Mouse (Mus musculus) midbrain, embryonic 11.5 days (tissue): ENCODE measurements at regions not wholly inside any gene's neighbourhood (a gene's known extent, or its start where the extent isn't known, plus 50 kb on each side); places are given as distances from the start of the nearest gene placed in this dataset.

Experiments
- ATAC-seq: fragments of 200-750 bp; cut with Nextera tagmentation; 2 replicates; pipeline ENCODE4 v1.8.0; 2017; ENCODE audit warnings: moderate TSS enrichment, moderate library complexity; ENCODE audit not compliant: low FRiP score
- DNase-seq: peaks from one replicate; pipeline ENCODE4 v3.0.0; 2015; ENCODE audit warnings: low spot score; ENCODE audit errors: missing footprints
- H3K27ac ChIP-seq: fragments of 300-500 bp; sonication (generic); 2 replicates; pipeline ENCODE4 v1.5.1; 2014; ENCODE audit warnings: low read depth, low read length
- H3K27me3 ChIP-seq: fragments of 300-500 bp; sonication (generic); 2 replicates; pipeline ENCODE4 v1.6.1; 2014; ENCODE audit warnings: mild to moderate bottlenecking, low read length, moderate library complexity, mixed read lengths; ENCODE audit not compliant: control insufficient read depth, insufficient read depth
- H3K36me3 ChIP-seq: fragments of 300-500 bp; sonication (generic); 2 replicates; pipeline ENCODE4 v1.6.1; 2014; ENCODE audit warnings: mild to moderate bottlenecking, low read length, moderate library complexity, mixed read lengths; ENCODE audit not compliant: control insufficient read depth, insufficient read depth
- H3K4me1 ChIP-seq: fragments of 300-500 bp; sonication (generic); 2 replicates; pipeline ENCODE4 v1.6.1; 2014; ENCODE audit warnings: low read length; ENCODE audit not compliant: control insufficient read depth, insufficient read depth
- H3K4me2 ChIP-seq: fragments of 300-500 bp; sonication (generic); 2 replicates; pipeline ENCODE4 v1.6.1; 2014; ENCODE audit warnings: mild to moderate bottlenecking, moderate library complexity
- H3K4me3 ChIP-seq: fragments of 300-500 bp; sonication (generic); 2 replicates; pipeline ENCODE4 v1.5.1; 2014; ENCODE audit warnings: low read depth, low read length
- H3K9ac ChIP-seq: fragments of 300-500 bp; sonication (generic); 2 replicates; pipeline ENCODE4 v1.6.1; 2014; ENCODE audit warnings: low read length
- H3K9me3 ChIP-seq: fragments of 300-500 bp; sonication (generic); 2 replicates; pipeline ENCODE4 v1.6.1; 2016; ENCODE audit warnings: low read length; ENCODE audit not compliant: control insufficient read depth
- WGBS: fragments of 180-500 bp; shearing (Covaris S2); extraction: QIAGEN DNeasy Blood & Tissue Kit; methylation state at CpG from one replicate; pipeline ENCODE4 v1.1.7; 2014; 5-methylcytosine and 5-hydroxymethylcytosine counted together

DNA sequence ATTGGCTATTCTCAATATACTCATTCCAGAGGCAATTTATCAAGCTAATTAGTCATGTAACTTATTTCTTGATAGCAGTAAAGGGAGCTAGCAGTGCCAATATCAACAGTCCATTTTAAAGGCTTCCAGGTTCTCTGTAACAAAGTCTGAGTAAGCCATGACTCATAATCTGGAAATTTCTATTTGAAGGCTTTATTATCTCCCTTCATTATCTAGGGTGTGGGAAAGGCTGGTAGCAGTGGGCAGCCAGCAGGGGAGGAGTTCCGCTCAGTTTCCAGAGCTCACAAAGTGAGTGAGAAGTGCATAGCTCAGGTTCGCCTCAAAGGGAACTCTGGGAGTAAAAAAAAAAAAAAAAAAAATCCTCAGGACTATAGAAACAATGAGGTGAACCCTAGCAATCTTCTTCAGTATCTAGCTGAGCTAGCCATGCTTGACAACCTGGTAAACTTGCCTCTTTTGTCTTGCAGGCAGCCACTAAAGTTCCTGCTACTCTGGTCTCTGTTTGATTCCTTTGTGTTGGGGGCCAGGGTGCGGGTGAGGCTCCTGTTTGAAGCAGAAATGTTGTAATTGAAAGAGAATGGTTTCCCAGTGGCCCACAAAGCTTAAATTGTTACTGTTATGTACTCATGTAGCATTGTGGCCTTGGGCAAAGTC, 68.7 kb upstream of the Itprid2 start:
- Histone ChIP-seq H3K36me3 (no peaks in the 10 kb centered on the region), H3K27me3 (no peaks in the 10 kb centered on the region), H3K4me3 (no peak overlapping the region), H3K27ac (no peak overlapping the region), H3K4me2 (no peak overlapping the region), H3K4me1 (peaks cover 8% of the 10 kb centered on the region), H3K9me3 (no peaks in the 10 kb centered on the region), H3K9ac (no peak overlapping the region)
- DNase-seq (no peak), ATAC-seq (peak; percentile 30; the same call in 1 of the 2 replicates)
- WGBS = 9% methylated on average over 3 of the region's 3 CpGs

- H3K4me1 ChIP-seq = peaks cover 8% of the 10 kb centered on the region
- 69% methylated on average over 3 of the region's 3 CpGs for WGBS
- H3K9me3 ChIP-seq = no peaks in the 10 kb centered on the region
- no peaks in the 10 kb centered on the region for H3K27me3 ChIP-seq
- H3K36me3 ChIP-seq = no peaks in the 10 kb centered on the region
- no peak overlapping the region for H3K4me3 ChIP-seq
- no peak overlapping the region for H3K27ac ChIP-seq
- ATAC-seq (no peak), DNase-seq (no peak)
- no peak overlapping the region for H3K9ac ChIP-seq
- H3K4me2 ChIP-seq = no peak overlapping the region
Measured at GRCm38 (mm10) chr2:79567413-79567934, 67.7 kb upstream of the Itprid2 start.

GRCm38 (mm10) chr2:79569663-79570062, 65.5 kb upstream of the Itprid2 start:
- Histone ChIP-seq H3K9ac (no peak overlapping the region), H3K4me3 (no peak overlapping the region), H3K4me2 (no peak overlapping the region), H3K27me3 (no peaks in the 10 kb centered on the region), H3K9me3 (no peaks in the 10 kb centered on the region), H3K4me1 (peaks cover 8% of the 10 kb centered on the region), H3K27ac (no peak overlapping the region), H3K36me3 (no peaks in the 10 kb centered on the region)
- 85% methylated on average over 1 of the region's 1 CpGs for WGBS
- ATAC-seq (no peak), DNase-seq (no peak)

- no peaks in the 10 kb centered on the region for H3K27me3 ChIP-seq
- WGBS = 86% methylated on average over 5 of the region's 5 CpGs
- H3K9ac ChIP-seq = no peak overlapping the region
- no peaks in the 10 kb centered on the region for H3K9me3 ChIP-seq
- H3K4me3 ChIP-seq = no peak overlapping the region
- ATAC-seq = no peak
- DNase-seq = no peak
- no peak overlapping the region for H3K27ac ChIP-seq
- H3K4me2 ChIP-seq = no peak overlapping the region
- no peaks in the 10 kb centered on the region for H3K36me3 ChIP-seq
- peaks cover 5% of the 10 kb centered on the region for H3K4me1 ChIP-seq
Measured at GRCm38 (mm10) chr2:79571910-79572309, 63.2 kb upstream of the Itprid2 start.

- ATAC-seq = no peak
- WGBS = 81% methylated on average over 6 of the region's 6 CpGs
- no peak overlapping the region for H3K9ac ChIP-seq
Measured at GRCm38 (mm10) chr2:79575074-79575473, 60.1 kb upstream of the Itprid2 start.

GRCm38 (mm10) chr2:79585022-79585774, 50.0 kb upstream of the Itprid2 start:
- WGBS = 80% methylated on average over 7 of the region's 7 CpGs
- H3K4me1 ChIP-seq = no peaks in the 10 kb centered on the region; the same call in 1 of the 2 replicates
- no peaks in the 10 kb centered on the region for H3K36me3 ChIP-seq
- H3K27me3 ChIP-seq = peaks cover 4% of the 10 kb centered on the region; the same call in 1 of the 2 replicates
- DNase-seq (no peak), ATAC-seq (no peak)
- no peak overlapping the region for H3K27ac ChIP-seq
- no peak overlapping the region for H3K9ac ChIP-seq
- H3K9me3 ChIP-seq = no peaks in the 10 kb centered on the region
- H3K4me2 ChIP-seq = no peak overlapping the region
- H3K4me3 ChIP-seq = no peak overlapping the region

More at GRCm38 (mm10) chr2:79575074-79575473, 60.1 kb upstream of the Itprid2 start:
- Histone ChIP-seq H3K4me1 (no peaks in the 10 kb centered on the region), H3K4me2 (no peak overlapping the region), H3K9me3 (no peaks in the 10 kb centered on the region), H3K36me3 (no peaks in the 10 kb centered on the region), H3K4me3 (no peak overlapping the region), H3K27ac (no peak overlapping the region), H3K27me3 (no peaks in the 10 kb centered on the region)
- no peak for DNase-seq
